Mouse (Mus musculus) brain, embryonic 14.5 days (tissue): ENCODE data around the gene Pnpt1.

Experiments used
- CTCF ChIP-seq: fragments of 200-500 bp; IDR thresholded peaks from 2 replicates; pipeline ENCODE4 v1.5.1; 2012; ENCODE audit warnings: inconsistent platforms, mild to moderate bottlenecking, moderate library complexity, borderline replicate concordance; ENCODE audit not compliant: insufficient read depth, insufficient read length; ENCODE audit errors: extremely low read depth
- POLR2A ChIP-seq: fragments of 200-500 bp; IDR thresholded peaks from 2 replicates; pipeline ENCODE4 v1.6.1; 2012; ENCODE audit warnings: mild to moderate bottlenecking, inconsistent platforms, borderline replicate concordance; ENCODE audit not compliant: poor library complexity, insufficient read depth, insufficient read length, severe bottlenecking; ENCODE audit errors: extremely low read depth

DNA sequence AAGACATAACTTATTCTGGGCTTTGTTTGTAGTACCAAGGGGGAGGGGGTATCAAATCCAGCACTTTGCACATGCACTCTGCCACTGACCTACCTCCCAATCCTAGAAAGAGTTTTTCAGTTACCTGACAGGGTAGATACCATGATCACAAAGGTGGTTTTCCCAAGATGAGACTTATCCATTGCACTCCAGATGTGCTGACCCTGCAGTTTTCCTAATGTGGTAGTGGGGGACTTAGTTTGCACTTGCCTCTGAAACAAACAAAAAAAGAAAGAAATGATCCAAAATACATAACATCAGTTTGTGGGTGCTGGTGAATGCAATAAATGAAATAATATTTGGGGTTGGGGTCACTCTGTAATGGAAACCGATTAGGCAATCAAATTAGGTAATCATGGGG, 48.8 kb downstream of the Pnpt1 start:
- TF ChIP-seq CTCF (no peak), POLR2A (no peak)
